9 mouse cellular contexts compared by ENCODE assay signal in the genomic region with DNA sequence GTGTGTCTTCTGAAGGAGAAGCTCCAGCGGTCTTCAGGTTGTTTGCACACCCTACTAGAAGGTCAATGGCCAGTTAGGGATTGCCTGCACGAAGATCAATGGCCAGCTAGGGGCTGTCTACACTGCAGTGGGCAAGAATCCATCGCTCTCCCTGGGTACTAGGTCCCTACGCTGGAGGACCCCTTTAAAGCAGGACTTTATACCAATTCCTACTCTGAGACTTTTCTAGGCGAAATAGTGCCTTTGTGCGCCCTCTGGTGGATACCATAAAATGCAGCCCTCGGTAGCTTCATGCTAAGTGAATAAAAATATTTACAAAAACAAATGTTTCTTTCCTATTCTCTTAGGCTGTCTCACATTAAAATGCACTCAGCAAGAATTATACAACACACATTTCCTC. TPM values are rescaled to one million over a fixed set of nuclear protein-coding genes. Genes with fewer than 3 reads are reported as not detected.
A peak's percentile ranks its signal among the peaks of the same experiment; 100 is the strongest.
DNase-seq lines count a peak whose midpoint lies in the region; ATAC-seq lines count a peak whose summit lies in the region.
"Had no signal": no experiment of that assay in that cellular context is flagged by ENCODE, and none has a peak within 500 bp of the region (broad histone marks: within the 10 kb centered on the region; RNA-seq: fewer than 3 reads in every experiment).

No protein-coding gene starts in this region.

- 29% methylated on average over 7 of the region's 7 CpGs for WGBS in embryonic facial prominence, embryonic 10.5 days
- 29% methylated on average over 7 of the region's 7 CpGs for WGBS in hindbrain, embryonic 16.5 days

- H3K4me1 ChIP-seq in embryonic facial prominence, embryonic 10.5 days = peaks cover 5% of the 10 kb centered on the region; the same call in 1 of the 2 replicates
- H3K4me1 ChIP-seq in hindbrain, embryonic 16.5 days (ENCODE audit: control insufficient read depth, insufficient read depth, low read depth, low read length) = no peaks in the 10 kb centered on the region
- H3K4me1 ChIP-seq: lung, embryonic 15.5 days had no signal

- no peaks in the 10 kb centered on the region for H3K36me3 ChIP-seq in embryonic facial prominence, embryonic 10.5 days (replicated peaks)
- H3K36me3 ChIP-seq in hindbrain, embryonic 16.5 days (ENCODE audit: control insufficient read depth, insufficient read depth, low read length) = no peaks in the 10 kb centered on the region
- H3K36me3 ChIP-seq: lung, embryonic 15.5 days had no signal

- ATAC-seq in hindbrain, embryonic 16.5 days = peak; percentile 72

- H3K4me2 ChIP-seq in hindbrain, embryonic 16.5 days (ENCODE audit: low read length) = no peak overlapping the region
- H3K4me2 ChIP-seq: lung, embryonic 15.5 days had no signal

- no peaks in the 10 kb centered on the region for H3K9me3 ChIP-seq in embryonic facial prominence, embryonic 10.5 days
- H3K9me3 ChIP-seq in hindbrain, embryonic 16.5 days (ENCODE audit: control insufficient read depth, low read length) = no peaks in the 10 kb centered on the region
- H3K9me3 ChIP-seq: lung, embryonic 15.5 days had no signal

- peak; percentile 24 to 77 for DNase-seq in adrenal gland, adult (ENCODE audit: inconsistent age in 2 of 2, low spot score in 1 of 2)
- DNase-seq in adrenal gland, postnatal 4 days (ENCODE audit: low spot score in 2 of 2) = no peak
- peak; percentile 40 for DNase-seq in ovary, postnatal 14 days (ENCODE audit: low spot score)
- DNase-seq in ovary, postnatal 10 days (ENCODE audit: low spot score) = no peak
- peak; percentile 55 for DNase-seq in embryonic facial prominence, embryonic 10.5 days (ENCODE audit: low spot score)
- DNase-seq in lung, postnatal 10 days = peak; percentile 62
- DNase-seq in retina, embryonic 14.5 days (ENCODE audit: low spot score) = peak; percentile 82

- H3K27me3 ChIP-seq in embryonic facial prominence, embryonic 10.5 days (replicated peaks; ENCODE audit: low read depth, poor library complexity, severe bottlenecking) = 0 out of 2 replicates have a peak, but pooled peaks cover 6% of the 10 kb centered on the region
- no peaks in the 10 kb centered on the region for H3K27me3 ChIP-seq in hindbrain, embryonic 16.5 days (replicated peaks; ENCODE audit: control insufficient read depth, insufficient read depth, low read length)

- H3K9ac ChIP-seq in hindbrain, embryonic 16.5 days (ENCODE audit: low read depth, low read length) = no peak overlapping the region
- H3K9ac ChIP-seq: lung, embryonic 15.5 days had no signal

- no peak overlapping the region for H3K4me3 ChIP-seq in embryonic facial prominence, embryonic 10.5 days
- no peak overlapping the region for H3K4me3 ChIP-seq in hindbrain, embryonic 16.5 days (ENCODE audit: low read length)
- H3K4me3 ChIP-seq: lung, embryonic 15.5 days had no signal

- H3K27ac ChIP-seq in embryonic facial prominence, embryonic 10.5 days (replicated peaks) = no peak overlapping the region
- H3K27ac ChIP-seq in hindbrain, embryonic 16.5 days (ENCODE audit: low read depth, low read length) = no peak overlapping the region
- H3K27ac ChIP-seq: lung, embryonic 15.5 days had no signal

RNA-seq across cellular contexts. Expression of gene 1700012B09Rik, which starts 6.1 kb away (rescaled TPM):
- total RNA-seq in adrenal gland, postnatal 4 days (2021) = not detected
- polyA plus RNA-seq in embryonic facial prominence, embryonic 10.5 days (2016; fragmentation: Nextera tagmentation; extraction: Ambion mirVana) = 0.23 and 0.54 TPM in 2 replicates
- polyA plus RNA-seq in hindbrain, embryonic 16.5 days (2015; fragmentation: Nextera tagmentation; extraction: Ambion mirVana) = 4.5 and 4.8 TPM in 2 replicates

RNA-seq across cellular contexts. Expression of gene Fut4, which starts 12.6 kb away (rescaled TPM):
- total RNA-seq in adrenal gland, postnatal 4 days (2021) = 1 to 10 TPM; 2.4 to 2.6 TPM
- polyA plus RNA-seq in embryonic facial prominence, embryonic 10.5 days (2016; fragmentation: Nextera tagmentation; extraction: Ambion mirVana) = 6.3 and 7.6 TPM in 2 replicates
- 1.4 TPM in 2 replicates for polyA plus RNA-seq in hindbrain, embryonic 16.5 days (2015; fragmentation: Nextera tagmentation; extraction: Ambion mirVana)

RNA-seq across cellular contexts. Expression of gene Mre11a, which starts 19.7 kb away (rescaled TPM):
- 10 to 100 TPM; 25.8 to 31.3 TPM for total RNA-seq in adrenal gland, postnatal 4 days (2021)
- polyA plus RNA-seq in embryonic facial prominence, embryonic 10.5 days (2016; fragmentation: Nextera tagmentation; extraction: Ambion mirVana) = 38.5 and 42.0 TPM in 2 replicates
- 10.3 and 10.8 TPM in 2 replicates for polyA plus RNA-seq in hindbrain, embryonic 16.5 days (2015; fragmentation: Nextera tagmentation; extraction: Ambion mirVana)

RNA-seq across cellular contexts. Expression of gene Ankrd49, which starts 19.9 kb away (rescaled TPM):
- total RNA-seq in adrenal gland, postnatal 4 days (2021) = 10 to 100 TPM; 21.0 to 21.2 TPM
- polyA plus RNA-seq in embryonic facial prominence, embryonic 10.5 days (2016; fragmentation: Nextera tagmentation; extraction: Ambion mirVana) = 48.5 and 50.0 TPM in 2 replicates
- 21.1 and 26.4 TPM in 2 replicates for polyA plus RNA-seq in hindbrain, embryonic 16.5 days (2015; fragmentation: Nextera tagmentation; extraction: Ambion mirVana)

RNA-seq across cellular contexts. Expression of gene Piwil4, which starts 24.2 kb away (rescaled TPM):
- under 1 TPM; 0.28 to 0.40 TPM for total RNA-seq in adrenal gland, postnatal 4 days (2021)
- 0.23 TPM in 1 of 2 replicates, not detected in the other for polyA plus RNA-seq in embryonic facial prominence, embryonic 10.5 days (2016; fragmentation: Nextera tagmentation; extraction: Ambion mirVana)
- polyA plus RNA-seq in hindbrain, embryonic 16.5 days (2015; fragmentation: Nextera tagmentation; extraction: Ambion mirVana) = 0.40 TPM in 2 replicates

Comparison
In these comparisons a context has a peak if more than half of its experiments do, and no peak if none do; other contexts are left out.
1. DNase-seq: peak in adrenal gland, adult (2 of 2), ovary, postnatal 14 days (single experiment), embryonic facial prominence, embryonic 10.5 days (single experiment), lung, postnatal 10 days (single experiment) and retina, embryonic 14.5 days (single experiment); none in adrenal gland, postnatal 4 days (0 of 2) and ovary, postnatal 10 days (single experiment).